Mouse (Mus musculus) cerebellum, adult (tissue): ENCODE results near the gene Tspan14.

Source experiments
- ATAC-seq: cut with Nextera tagmentation; 2 replicates; pipeline ENCODE4 v1.9.2; 2017; ENCODE audit warnings: mild to moderate bottlenecking, moderate library complexity, mixed read lengths; ENCODE audit not compliant: insufficient number of reproducible peaks, low FRiP score, low TSS enrichment

Tspan14 gene

DNA sequence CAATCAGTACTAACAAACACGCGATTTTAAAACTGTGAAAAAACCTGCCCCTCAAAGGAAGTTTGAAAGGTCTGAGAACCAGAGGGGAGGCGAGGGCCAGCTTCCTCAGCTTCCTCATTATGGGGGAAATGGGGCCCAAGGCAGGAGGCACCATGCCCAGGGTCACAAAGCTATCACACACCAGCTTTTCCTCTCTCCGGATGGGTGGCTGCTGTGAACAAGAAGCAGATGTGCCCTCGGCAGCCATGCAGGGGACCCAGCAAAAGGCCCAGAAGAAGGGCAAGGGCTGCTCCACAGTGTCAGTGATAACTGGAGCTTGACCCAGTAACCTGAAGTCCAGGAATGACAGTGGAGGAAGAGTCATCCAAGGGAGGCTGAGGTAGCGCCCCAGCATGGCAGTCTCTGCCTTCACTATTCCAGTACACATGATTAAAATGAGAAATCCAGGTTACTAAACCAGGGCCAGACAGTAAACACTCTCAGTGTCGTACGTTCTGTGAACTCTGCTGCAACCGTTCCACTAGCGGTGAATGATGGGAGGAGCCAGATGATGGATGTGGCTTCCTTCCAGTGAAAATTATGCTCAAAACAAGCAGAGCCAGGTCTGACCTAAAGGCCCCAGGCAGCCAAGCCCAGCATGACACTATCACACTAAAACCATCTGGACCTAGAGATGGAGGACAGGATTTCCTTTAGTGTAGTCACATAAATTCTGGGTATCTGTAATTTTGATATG, 42.1 kb downstream of the Tspan14 start:
- ATAC-seq: no peak; the same call in 1 of the 2 replicates

GRCm38 (mm10) chr14:40921241-40921640, 45.4 kb downstream of the Tspan14 start:
- no peak for ATAC-seq

DNA sequence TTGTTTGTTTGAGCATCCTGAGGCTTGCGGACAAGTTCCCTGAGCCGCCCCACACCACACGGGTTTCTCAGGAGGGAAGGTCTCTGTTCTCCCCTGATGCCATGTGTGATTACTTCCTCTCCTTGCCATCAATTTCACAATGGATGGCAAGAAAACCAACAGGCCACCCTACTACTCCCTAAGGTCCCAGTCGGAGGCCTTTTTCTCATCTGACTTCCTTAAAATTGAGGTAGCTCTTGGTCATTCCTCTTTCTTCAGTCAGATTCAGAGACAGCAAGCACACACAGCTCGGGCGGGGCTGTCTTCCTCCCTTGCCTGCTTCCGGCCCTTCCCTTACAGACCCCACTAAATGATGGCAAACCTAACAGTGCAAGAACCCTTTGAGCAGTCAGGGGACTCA, 47.1 kb downstream of the Tspan14 start:
- ATAC-seq: no peak

DNA sequence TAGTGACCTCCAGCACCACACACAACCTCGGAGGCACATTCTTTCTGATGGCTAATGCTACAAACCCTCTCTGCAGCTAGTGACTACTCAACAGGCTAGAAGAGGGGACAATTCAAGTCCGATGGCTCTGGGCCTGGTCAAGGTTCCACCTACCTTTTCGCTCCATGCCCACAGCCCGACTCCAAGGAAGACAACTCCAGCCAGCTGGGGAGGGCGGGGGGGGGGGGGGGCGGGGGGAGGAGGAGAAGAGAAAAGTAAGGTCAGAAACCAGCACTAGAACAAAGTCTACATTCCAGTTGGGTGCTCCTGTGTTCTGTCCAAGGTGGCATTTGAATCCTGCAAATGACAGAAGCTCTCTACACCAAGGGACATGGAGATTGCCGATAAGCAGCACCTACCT, 48.1 kb downstream of the Tspan14 start:
- ATAC-seq: no peak

GRCm38 (mm10) chr14:40917632-40918031, 49.0 kb downstream of the Tspan14 start:
- ATAC-seq: peak; percentile 62

DNA sequence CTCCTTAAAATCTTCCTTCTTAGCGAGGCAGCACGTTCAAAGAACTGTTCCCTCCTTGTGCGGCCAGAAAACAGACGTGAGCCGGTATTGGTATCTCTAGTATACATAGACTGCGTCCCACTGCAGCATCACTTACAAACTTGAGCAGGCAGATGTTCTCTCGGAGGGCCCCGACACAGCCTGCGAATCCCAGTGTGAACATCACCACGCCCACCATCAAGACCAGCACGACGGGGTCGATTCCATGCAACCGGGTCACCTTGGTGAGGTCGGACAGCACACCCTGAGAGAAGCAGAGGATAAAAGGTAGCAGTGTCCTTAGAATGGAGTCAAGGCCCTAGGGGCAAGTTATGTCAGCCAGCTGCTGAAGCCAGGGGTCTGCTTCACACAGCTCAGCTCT, 49.9 kb downstream of the Tspan14 start:
- ATAC-seq: no peak

DNA sequence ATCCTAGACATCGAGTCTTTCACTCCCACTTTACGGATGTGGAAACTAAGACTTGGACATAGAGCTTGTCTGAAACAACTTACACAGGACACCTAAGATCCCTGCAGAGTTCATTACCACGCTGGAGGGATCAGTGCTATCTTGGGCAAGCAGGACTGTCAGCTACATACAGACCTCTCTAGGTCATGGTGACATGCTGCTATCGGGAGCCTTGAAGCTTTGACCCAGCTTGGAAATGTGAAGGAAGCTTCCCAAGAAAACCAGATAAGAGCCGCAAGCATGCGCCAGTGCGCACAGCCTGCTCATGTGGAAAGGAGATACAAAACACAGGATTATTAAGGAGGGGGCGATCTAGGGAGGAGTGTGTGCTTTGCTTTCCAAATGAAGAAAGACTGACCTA, 50.8 kb downstream of the Tspan14 start:
- ATAC-seq: no peak

DNA sequence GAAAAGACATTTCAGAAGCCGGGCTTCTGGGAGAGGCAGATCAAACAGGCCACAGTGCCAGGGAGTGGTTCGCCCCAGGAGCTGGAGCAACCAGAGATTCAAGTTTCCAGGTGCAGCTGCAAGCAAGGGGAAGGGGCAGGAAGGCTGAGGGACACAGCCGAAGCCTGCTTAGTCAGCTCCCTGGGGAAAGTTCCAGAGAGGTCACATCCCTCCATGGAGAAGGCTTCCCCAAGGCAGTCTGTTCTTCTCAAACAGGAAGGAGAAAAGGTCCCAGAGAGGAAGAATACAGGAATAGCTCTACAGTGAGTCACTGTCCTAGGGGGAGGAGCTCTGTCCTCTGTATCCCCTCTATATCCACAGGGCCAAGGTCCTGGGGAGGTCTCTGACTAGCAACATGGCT, 51.9 kb downstream of the Tspan14 start:
- ATAC-seq: no peak

- no peak for ATAC-seq
Observed at GRCm38 (mm10) chr14:40913709-40914108, 52.9 kb downstream of the Tspan14 start.

DNA sequence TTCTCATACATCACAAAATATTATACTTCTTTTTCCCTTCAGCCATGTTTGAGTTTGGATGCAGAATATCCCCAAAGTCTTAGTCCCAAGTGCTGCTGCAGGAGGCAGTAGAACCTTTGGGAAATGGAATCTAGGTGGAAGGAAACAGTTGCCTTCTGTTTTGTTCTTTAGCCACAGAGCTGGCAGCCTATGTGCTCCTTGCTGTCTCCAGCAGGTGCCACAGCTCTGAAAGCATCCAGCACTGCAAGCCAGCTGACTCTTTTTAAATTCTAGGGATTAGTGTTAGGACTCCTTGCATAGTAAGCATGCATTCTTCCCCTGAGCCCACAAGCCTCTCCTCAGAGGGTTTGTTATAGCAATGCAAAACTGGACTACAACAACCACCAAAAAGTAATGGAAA, 55.1 kb downstream of the Tspan14 start:
- no peak for ATAC-seq

DNA sequence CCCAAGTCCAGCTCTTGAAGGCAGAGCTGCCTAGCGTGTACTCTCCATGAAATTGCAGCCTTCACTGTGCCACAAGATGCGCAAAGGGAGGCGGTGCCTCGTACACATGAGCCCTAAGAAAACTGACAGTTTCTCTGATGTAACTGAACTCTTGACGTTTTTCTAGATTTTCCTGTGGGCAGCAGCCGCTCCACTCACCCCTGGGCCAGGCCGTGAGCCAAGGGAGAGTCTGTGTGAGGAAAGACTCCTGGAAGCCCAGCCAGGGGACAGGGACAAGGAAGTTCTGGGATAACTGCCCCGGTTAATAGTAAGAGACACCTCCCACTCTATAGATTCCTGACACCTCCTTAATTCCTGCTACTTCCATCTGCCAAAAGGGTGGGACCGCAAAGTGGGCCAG, 57.8 kb downstream of the Tspan14 start:
- ATAC-seq: no peak

DNA sequence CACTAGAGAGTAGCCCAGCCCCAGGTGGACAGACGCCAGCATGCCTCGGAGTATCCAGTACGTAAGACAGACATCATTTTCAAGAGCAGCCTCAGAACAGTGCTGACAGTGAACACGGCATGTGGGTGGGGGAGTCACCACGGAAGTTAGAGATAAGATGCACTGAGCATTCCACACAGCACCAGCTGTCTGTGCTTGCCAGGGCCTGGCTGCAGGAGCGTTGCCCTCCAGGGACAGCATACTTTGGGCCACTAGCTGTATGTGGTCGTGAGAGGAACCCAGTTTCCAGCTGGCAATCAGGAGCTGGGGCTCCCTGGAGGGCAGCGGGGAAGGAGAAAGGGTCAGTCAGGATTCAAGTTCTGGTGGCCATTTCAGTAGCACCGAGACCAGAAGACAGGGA, 59.8 kb downstream of the Tspan14 start:
- no peak for ATAC-seq

GRCm38 (mm10) chr14:40905813-40906212, 60.8 kb downstream of the Tspan14 start:
- no peak for ATAC-seq

DNA sequence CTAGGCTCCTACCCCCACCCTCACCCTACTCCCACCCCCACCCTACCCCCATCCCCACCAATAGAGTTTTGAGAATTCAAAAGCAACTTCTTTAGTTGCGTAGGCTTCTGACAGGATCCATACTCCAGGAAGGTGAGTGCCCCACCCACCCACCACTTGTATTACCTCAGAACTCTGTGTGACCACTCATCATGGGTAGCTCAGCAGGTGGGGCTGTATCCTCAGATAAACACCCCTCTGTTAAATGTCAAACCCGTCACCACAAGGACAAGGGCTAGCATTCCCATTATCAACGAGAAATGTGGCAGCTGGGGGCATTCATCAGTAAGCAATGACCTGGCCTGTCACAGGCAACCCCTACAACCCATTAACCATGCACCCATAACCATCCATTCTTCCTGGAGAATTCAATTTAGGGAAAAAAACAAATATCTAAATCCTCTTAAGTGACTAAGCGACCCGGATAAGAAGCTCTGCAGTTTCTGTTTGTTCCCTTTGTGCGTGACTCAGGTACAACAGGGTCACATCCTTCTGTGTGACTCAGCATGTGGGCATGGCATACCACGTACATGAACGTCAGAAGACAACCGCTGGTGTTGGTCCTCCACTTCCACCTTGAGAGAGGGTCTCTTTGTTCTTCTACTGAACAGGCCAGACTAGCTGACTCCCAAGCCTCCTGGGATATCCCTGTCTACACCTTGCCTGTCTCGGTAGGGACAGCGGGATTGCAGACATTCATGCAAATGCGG, 64.1 kb downstream of the Tspan14 start:
- no peak for ATAC-seq

DNA sequence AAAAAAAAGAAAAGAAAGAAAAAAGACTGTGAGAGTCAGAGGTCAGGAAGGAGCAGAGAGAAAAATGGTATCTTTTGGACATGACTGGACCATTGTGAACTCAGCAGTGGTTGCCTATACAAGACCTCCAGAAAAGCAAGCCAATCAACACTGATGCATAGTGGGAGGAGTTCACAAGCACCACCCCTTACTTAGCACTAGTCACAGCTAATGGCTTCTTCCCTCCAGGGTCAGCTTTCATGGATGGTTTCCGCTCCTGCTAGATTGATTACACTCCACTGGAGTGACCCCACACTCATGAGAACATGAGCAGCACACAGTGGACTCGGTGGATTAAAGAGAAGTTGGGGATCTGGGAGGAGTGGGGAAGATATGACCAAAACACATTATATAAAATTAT, 66.3 kb downstream of the Tspan14 start:
- ATAC-seq: no peak

DNA sequence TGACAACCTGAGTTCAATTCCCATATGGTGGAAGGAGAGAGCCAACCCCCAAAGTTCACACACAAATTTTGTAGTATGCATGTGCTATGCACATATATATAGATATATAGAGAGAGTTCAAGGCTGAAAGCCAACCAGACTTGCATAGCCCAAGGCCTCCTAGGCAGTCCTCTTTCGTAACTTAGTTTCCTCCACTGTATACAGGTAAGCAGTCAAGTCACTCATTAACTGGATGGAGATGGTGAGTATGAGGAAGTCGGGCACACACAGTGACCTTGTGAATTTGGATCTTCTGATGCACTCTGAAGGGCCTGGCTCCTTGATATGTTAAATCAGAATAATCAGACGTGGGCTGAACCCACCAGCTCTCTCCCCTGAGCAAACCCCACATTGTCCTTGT, 68.7 kb downstream of the Tspan14 start:
- no peak for ATAC-seq

DNA sequence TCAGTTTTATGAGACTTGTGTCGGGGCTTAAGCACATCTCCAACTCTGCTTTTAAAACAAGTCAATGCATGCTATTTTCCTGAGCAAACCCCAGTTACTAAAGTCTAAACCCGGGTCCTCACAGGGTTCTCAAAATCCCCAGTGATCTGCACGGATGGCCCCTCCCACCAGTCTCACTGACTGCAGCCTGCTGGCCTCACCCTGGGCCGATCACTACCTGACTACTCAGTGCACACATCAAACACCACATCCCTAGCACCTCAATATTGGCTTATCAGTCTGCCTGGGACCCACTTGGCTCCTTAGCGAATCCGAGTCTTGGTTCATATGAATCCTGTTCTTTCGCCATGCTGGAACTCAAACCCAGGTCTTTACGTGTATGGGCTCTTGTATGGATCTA, 70.9 kb downstream of the Tspan14 start:
- no peak for ATAC-seq

- peak; percentile 71 for ATAC-seq
Observed at GRCm38 (mm10) chr14:40894576-40895247, 71.9 kb downstream of the Tspan14 start.

GRCm38 (mm10) chr14:40893884-40894283, 72.7 kb downstream of the Tspan14 start:
- ATAC-seq: no peak

- no peak for ATAC-seq
Observed at GRCm38 (mm10) chr14:40893196-40893595, 73.4 kb downstream of the Tspan14 start, which contains the start of gene Sh2d4b. Gene Sh2d4b, minus strand, starts transcription at chr14:40893266.

DNA sequence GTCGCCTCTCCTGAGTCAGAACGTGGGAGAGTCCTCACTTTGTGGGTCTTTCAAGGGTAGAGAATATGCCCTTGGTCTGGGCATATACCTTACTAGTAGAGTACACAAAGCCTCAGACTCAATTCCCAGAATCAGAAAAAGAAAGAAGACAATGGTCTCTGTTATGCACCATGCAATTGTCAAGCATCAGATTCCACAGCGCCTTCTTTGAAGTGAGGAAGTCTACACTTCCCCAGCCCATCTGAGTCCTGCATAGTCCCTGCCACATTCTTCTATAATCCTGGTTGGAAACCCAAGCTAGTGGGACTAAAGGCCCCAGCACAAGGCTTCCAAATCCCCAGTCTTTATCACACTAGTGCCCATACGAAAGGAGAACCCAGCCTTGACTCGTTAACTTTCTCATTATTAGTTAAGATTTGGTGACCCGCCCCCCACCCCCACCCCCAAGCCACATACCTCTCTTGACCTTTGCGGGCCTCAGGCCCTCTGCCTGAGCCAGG, 74.2 kb downstream of the Tspan14 start:
- no peak for ATAC-seq
